Mouse (Mus musculus) large intestine, adult 2 months (tissue): ENCODE results near the gene Id4. TPM values are rescaled to one million over a fixed set of nuclear protein-coding genes. Genes with fewer than 3 reads are reported as not detected.

Source experiments
- DNase-seq: peaks from one replicate; pipeline ENCODE4 v3.0.0-alpha.2; 2012; ENCODE audit warnings: low read depth, low spot score
- WGBS: fragments of 180-500 bp; shearing (Covaris S2); methylation state at CpG from one replicate; pipeline ENCODE4 v1.1.7; 2018; 5-methylcytosine and 5-hydroxymethylcytosine counted together
- polyA plus RNA-seq: library from polyadenylated mRNA; depleted of rRNA; stranded (reverse); fragments of >200 nt; gene quantifications from 2 replicates; pipeline ENCODE4 v1.2.3, GENCODE M21; 2012; rRNA removed

Gene Id4
- polyA plus RNA-seq: 4.3 and 5.4 TPM in 2 replicates

DNA sequence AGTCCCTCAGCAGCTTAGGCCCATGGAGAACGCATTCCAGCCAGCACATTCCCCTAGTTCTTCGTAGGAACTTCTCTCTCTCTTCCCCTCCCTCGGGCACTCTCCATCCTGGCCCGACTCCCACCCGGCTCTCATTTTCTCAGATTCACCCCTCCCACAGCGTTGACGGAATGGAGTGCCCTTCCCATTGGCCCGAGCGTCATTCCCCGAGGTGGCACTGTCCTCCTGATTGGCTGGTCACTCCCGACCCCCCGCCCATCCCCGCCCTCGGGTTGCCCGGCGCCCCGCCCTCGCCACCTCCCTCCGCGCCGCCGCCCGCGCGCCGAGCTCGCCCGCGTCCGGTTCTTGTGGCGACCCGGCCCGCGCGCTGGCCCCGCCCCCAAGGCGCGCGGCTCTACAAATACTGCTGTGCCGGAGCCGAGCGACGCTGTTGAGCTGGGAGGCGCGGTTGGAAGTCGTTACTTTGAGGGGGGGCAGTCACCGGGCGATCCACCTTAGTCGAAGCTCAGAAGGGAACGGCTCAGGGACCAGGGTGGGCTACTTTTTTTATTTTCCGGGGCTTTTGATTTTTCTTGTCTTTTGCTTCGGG is at the start of gene Id4:
Gene Id4, plus strand, starts transcription at position 539 of the 589 bp plus-strand sequence.
- peak; percentile 52 for DNase-seq

DNA sequence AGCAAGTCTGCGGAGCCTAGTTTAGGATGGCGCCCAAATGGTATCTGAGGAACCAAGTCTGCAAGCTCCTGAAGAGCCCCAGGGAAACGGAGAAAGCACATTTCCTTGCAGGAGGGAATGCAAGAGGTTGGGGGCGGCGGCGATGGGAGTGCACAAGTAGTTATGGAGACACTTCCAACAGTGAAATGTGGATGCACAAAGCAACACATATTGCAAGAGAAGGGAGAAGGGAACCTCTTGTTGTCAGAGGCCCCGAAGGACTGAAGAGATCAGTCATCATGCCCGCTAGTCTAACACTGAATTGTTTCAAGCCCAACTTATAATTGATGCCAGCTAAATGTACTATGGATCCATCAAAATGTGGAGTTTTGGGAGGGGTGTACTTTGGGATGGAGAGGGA is 33.9 kb upstream of the Id4 start:
- DNase-seq: no peak

More for the DNA sequence above, at the start of gene Id4:
- WGBS: under 1% methylated on average over 52 of the region's 52 CpGs

DNA sequence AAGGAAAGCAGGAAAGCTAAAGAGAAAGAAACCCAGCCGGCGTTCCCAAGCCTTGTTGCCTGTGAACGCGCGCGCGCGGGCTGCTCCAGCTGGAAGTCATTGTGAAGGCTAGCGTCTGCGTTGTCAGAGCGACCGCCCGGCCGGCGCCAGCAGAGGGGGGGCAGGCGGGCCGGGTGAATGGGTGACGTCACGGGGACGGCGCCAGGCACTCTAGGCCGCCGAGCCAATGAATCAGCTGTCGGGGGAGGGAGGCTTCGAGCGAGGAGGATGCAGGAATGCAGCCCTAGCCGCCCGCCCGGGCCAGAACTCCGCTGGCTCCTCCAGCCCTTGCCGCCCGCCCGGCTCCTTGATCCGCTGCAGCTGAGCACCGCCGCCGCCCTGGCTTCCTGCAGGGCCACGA is 33.3 kb upstream of the Id4 start:
- peak; percentile 25 for DNase-seq
- WGBS: under 1% methylated on average over 38 of the region's 38 CpGs

More for the DNA sequence above, 33.9 kb upstream of the Id4 start:
- 42% methylated on average over 8 of the region's 8 CpGs for WGBS

DNA sequence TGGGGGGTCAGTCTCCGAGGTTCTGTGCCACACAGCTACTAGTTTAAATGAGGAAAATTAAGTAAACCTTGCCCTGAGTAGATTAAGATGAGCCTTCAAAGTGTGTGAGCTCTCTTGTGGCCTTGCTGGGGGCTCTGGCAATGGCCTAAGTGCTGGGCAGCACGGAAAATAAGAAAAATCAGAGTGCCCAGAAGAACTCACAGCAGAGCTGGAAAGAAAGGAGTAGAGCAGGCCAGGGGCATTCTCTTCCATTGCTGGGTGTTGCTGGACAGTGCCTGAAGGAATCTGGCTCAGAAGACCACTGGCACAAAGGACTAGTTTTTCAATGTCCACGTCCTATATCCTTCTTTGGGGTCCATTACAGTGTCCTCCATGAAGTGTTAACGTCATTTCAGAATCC is 32.9 kb upstream of the Id4 start:
- WGBS: 24% methylated on average over 4 of the region's 4 CpGs
- DNase-seq: no peak

DNA sequence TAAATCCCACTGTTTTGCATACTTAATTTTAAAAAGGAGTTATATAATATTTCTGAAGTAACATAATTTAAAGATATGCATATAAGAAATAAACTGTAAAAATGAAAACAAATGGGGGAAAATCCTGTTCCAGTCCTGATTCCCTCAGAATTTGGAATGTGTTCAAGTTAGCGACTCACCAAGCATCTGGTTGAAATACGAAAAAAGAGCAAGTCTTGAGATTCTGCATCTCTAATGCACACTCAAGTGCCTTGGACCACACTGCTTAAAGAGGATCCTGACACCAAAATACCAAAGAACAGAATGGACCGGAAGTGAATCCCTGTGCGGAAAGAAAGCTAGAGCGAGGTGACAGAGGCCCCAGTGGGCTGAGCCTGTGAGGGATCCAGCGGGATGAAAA is 30.0 kb upstream of the Id4 start:
- no peak for DNase-seq
- WGBS: 63% methylated on average over 6 of the region's 6 CpGs

DNA sequence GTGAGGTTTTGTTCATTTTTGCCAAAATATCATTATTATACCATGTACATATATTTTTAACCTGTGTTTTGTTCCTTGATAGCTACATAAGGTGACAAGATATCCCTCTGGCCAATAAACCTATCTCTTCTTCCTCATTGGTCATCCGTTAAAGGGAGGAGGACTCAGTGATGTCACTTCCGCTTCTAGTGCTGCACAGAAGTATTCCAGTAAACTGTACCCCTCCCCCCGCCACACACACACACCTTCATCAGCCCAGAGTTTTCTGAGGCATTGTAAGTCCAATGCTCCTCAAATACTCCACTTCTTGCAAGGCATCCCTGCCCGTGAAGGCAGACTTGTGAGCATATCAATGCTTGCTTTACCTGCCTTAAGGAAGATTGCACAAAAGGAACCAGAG is 24.6 kb upstream of the Id4 start:
- no peak for DNase-seq
- 72% methylated on average over 4 of the region's 4 CpGs for WGBS

DNA sequence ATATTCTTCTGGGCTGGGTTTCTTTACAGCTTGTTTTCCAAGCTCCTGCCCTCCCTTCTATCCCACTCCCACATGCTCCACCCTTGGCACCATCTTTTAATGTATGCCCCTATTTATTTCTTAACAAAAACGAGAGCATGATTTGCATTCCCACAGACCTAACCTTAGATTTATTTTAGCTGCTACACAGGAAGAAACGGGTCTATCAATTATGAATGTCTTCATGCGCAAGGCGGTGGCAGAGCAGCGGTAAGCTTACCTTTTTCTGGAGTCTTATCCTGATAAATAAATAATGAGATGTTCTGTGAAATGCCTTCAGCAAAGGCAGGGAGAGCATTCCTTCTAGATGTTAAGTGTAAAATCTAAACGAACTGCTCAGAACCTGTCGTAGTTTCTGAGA is 24.2 kb upstream of the Id4 start:
- WGBS: 73% methylated on average over 7 of the region's 7 CpGs
- DNase-seq: no peak

DNA sequence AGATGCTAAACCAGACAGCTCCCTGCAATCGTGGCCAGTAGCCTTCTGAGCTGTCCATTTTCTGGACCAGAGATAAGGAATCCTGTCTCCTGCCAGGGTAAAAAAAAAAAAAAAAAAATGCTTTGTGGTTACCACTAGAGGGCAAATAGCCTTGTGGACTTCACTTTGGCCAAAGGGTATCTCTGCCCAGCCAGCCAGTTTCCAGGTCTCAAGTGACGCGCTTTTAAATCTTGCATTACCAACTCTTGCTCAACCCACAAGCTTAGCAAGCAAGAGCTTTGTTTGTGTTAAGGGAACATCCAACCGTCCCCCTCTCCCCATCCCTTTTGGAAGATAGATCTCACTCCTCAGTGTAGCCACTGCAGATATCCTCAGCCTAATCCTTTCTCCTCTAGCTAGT is 23.5 kb upstream of the Id4 start:
- no peak for DNase-seq
- WGBS: 9% methylated on average over 4 of the region's 4 CpGs

DNA sequence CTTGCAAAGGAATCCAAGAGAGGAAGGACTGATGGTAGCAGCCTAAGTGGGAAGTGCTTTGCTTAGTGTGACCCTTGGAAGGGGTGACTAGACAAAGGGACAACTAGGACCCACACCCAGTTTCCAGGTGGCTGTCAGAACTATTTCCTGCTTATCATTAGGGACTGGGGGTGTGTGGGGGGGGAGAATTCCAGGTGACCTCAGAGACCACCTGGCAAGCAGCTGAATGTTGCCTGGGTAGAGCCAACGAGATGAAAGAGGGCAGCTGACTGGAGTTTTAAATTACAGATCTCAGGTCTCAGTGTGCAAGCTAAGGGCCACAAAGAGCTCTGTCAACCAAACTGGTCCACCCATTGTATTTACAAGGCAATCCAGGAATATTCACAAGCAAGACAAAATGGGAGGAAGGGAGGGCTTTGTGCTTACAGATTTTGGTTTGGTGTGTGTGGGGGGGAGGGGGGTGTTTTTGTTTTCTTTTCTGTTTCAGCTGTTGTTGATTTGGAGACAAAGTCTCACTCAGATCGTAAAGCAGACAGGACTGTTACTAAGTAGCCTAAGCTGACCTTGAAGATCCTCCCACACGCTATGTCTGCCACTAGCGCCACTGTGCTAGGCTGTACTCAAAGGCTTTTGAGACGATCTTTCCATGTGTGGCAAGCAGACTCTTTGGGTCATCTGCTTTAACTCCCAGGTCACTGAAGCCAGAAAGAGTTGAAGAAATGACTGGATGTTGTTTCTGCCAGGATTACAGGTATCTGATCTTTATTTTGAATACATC is 15.6 kb upstream of the Id4 start:
- DNase-seq: no peak
- 28% methylated on average over 5 of the region's 5 CpGs for WGBS

DNA sequence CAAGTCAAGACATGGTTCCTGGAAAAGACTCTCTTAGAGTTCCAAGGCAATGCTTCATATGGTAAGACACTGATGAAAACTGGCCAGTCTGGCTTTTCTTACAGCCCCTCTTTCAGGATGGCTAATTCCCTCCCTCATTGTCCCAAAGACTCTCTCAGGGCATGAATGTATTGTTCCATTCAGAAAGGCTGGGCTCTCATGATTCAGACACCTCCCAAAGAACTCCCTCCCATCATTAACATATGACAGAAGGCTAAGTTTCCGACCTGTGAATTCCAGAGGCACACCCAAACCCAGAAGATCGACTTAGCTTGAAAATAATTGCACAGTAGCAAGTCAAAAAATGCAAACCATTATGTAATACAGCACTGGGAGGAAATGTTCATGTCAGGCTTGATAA is 8.5 kb upstream of the Id4 start:
- DNase-seq: no peak
- WGBS: 38% methylated on average over 2 of the region's 2 CpGs

DNA sequence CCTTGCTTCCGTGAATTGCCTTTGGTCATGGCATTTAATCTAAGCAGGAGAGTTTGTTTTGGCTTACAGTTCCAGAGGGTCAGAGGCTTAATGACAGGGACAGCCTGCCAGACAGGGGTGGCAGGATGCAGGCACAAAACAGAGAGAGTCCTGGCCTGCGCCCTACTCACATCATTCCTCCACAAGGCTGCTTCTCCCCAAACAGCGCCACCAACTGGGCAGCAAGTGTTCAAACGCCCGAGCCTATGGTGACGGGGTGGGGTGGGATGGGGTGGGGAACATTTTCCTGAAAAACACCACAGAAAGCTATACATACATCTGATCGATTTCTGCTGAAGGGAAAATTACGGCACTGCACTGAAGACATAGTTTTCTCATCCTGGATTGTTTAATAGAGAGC is 6.0 kb upstream of the Id4 start:
- no peak for DNase-seq
- WGBS: 87% methylated on average over 8 of the region's 8 CpGs

DNA sequence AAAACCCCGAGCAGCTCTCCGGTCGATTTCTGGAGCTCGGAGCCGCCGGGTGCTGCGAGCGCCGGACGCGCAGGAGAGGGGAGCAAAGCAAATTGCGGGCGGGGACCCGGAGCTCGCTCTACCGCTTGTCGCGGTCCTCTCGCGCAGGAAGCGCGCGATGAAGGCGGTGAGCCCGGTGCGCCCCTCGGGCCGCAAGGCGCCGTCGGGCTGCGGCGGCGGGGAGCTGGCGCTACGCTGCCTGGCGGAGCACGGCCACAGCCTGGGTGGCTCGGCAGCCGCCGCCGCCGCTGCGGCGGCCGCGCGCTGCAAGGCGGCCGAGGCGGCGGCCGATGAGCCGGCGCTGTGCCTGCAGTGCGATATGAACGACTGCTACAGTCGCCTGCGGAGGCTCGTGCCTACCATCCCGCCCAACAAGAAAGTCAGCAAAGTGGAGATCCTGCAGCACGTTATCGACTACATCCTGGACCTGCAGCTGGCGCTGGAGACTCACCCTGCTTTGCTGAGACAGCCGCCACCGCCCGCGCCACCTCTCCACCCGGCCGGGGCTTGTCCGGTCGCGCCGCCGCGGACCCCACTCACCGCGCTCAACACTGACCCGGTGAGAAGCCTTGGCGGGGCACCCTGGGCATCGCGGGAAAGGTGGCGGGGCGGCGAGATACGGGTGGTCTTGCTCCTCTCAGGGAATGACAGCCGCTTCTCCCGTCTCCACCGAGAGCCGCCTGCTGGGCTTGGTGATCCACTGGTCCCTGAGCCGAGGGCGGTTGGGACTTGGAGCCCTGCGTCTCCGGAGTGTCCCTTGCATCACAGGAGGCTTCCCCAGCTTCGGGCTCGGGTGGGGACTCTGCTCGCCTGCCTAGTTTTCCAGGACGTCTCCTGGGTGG is 553 bp downstream of the Id4 start:
- DNase-seq: no peak
- 1% methylated on average over 98 of the region's 98 CpGs for WGBS

DNA sequence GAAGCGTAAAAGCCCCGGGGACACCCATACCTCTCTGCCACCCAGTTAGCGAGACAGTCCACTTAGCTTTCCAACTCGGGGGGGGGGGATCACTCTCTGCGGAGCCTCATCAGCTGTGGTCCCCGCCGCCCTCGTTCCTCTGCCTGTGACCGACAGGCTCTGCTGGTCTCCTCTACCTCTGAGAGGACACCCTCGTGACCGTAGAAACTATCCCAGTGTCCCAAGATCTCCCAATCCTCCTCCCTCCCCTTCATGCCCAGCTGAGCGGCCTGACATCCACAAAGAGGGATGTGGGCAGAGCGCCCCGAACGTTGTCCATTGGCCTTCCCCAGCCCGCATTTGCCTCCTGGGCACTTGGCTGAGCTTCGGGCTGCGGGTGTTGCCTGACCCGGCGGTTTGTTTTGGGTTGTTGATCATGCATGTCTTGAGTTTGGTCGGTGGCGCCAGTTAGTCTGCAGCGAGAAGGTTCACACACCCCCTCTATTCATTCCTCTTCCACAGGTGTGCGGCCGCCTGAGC is 1.5 kb downstream of the Id4 start:
- DNase-seq: no peak
- 1% methylated on average over 25 of the region's 25 CpGs for WGBS

DNA sequence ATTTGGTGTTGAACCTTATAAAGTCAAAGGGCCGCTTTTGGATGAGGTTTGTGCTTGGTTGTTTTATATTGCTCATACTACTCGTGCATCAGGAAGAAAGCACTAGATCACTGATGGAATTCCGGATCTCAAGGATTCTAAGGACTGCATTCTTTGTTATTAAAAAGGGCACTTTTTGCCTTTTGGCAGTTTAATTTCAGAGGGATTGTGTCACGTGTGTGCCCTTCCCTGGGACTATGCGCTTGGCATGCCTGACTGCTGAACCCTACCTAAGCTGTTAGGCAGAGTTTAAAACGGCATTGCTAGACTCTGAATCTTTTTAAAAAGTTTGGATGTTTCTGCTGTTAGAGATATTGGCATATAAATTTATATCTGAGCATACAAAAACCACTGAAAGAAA is 4.0 kb downstream of the Id4 start:
- no peak for DNase-seq
- WGBS: 64% methylated on average over 6 of the region's 6 CpGs

DNA sequence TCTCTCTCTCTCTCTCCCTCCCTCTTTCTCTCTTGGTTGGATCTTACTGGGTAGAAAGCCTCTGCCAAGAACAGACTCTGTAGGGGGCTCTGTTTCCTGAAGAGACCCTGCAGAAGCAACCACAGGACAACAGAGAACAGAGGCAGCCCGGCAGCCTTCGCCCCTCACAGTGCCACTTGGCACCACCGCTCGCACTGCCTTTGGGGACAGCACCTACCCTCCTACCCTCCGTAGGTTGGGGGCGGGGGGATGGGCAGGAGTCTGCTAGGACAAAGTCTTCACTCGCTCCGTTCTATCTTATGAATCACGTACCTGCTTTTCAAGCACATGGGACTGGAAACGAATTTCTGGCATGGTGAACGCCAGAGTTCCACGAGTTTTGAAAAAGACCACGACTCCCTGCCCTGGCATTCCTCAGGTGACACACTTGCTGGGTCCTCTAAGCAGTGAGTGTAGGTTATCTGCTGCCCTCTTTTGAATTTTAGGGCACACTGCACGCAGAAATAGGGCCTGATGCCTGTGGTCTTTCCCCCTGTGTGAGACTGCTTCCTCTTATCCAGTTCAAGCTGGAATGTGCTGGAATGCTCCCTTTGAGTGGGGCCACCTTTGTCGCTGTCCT is 12.5 kb downstream of the Id4 start:
- WGBS: 6% methylated on average over 15 of the region's 15 CpGs
- no peak for DNase-seq

DNA sequence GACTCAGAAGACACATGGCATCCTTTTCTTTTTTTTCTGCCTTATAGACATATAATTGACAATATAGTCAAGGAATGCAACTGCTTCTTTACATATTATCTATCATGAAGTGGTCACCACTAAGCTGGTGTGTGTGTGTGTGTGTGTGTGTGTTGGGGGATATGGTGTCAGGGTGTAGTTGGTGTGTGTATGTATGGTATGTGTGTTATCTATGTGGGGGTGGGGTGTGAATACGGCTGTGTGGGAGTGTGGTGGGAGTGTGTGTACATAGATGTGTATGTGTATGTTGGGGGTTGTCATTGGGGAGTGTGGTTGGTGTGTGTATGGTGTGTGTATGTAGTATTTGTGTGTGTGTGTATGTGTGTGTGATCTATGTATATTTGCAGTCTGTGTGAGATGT is 13.1 kb downstream of the Id4 start:
- no peak for DNase-seq
- 58% methylated on average over 1 of the region's 1 CpGs for WGBS

DNA sequence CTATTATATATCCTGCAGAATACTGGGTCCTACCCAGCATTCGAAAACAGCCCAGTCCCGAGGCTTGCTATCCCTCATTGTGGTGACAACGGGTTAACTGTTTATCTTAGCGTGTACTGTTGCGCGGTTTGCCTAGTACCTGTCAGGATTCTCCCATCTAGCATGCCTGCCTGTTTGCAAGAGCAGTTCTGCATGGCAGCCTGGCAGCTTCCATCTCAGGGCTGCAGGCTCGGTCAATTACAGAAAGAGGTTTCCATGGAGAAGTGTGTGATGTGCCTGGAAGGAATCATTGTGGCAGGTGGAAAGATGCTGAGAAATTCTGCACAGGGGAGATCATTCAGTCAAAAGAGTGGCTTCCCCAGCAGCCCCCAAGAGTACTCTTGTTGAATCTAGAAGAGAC is 16.0 kb downstream of the Id4 start:
- WGBS: 81% methylated on average over 7 of the region's 7 CpGs
- no peak for DNase-seq

DNA sequence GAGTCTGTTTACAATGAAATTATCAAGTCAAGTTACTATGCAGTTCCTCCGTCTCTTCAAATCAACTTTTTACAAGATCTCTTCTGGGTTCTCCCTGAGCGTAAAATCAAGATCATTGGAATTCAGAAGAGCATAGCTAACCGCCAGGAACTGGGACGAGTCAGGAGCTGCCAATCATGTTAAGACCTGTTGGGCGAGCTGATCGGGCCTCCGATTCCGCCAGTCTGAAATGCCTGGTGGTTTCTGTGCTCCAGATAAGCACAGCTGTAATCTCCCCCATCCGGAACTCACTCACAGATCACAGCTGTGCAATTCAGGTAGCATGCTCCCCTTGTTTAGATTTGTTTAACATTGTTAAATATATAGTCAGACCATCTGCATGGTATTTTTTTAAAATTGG is 23.4 kb downstream of the Id4 start:
- 73% methylated on average over 9 of the region's 9 CpGs for WGBS
- no peak for DNase-seq

DNA sequence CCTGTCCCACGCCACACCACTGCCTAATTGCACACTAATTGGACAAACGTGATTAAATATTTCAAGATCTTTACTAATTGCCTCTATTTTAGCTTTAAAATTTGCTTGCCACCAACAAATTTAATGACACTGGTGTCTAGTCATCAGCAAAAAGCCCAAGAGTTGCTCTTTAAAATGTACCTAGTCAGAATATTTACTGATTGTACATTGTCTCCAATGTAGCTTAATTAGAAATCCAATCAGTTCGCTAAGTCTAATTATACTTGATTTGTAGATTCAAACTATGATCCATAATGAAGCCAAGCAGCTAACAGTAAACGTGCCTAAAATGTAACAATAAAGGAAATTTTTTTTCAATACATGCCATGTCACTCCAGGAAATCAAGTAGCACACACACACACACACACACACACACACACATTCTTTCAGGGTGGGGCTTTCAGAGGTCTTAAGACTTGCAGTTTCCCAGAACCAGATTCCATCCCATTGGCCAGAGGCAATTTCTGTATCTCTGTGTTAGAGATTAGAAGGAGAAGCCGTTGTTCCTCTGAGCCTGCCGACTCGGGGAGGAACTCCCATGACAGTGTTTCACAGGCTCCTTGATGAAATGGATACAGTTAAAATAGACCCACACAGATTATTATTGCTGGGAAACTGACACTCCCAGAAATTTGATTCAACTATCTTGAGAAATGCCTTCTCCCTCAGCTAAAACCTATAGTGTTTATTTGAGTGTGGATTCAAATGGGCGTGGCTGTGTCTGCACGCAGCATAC is 24.1 kb downstream of the Id4 start:
- WGBS: 69% methylated on average over 9 of the region's 9 CpGs
- no peak for DNase-seq
